Mouse (Mus musculus) thymus, postnatal 25 days (tissue): ENCODE results near the gene Slc6a15.

Experiments used
- DNase-seq: peaks from one replicate; pipeline ENCODE4 v3.0.0; 2022

The Slc6a15 gene

DNA sequence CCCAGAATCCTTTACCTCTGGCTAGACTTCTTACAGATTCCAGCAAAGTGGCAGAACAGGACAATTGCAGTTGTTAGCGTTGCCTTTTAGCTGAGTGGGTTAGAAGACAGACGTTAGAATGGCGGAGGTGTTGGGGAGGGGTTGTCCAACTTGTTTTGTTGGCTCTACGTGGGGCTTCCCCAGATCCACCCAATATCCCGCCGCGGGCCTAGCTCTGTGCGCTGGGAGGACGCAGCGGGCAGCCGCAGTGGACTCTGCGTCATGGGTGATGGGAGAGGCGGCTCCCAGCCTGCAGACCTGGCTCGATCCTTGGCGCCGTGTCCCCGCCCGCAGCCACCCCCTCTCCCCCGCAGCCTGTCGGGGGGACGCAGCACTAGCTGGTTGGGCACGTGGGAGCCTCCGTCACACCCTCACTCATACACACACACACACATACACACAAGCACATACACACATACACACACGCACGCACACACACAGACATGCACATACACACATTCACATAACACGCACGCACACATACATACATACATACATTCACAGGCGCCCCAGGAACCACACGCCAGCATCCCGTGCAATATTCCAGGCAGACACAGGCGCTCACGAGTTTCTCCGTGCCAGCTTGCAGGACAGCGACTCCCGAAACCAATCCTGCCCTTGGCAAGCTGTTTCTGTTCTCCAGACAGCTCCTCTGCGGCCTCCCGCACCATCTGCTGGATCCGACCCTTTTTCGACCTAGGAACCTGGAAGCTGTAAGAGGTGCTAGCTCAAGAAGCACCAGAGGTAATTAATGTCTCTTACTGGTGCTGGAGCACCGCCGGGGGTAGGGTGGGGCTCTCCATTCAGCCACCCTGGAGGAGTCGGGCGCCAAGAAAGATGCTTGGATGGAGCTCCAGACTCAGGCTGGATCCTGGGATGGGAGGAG lies at the start of gene Slc6a15:
TSS of gene Slc6a15 (plus strand) at position 413 of the 925 bp plus-strand sequence.
- DNase-seq: no peak

DNA sequence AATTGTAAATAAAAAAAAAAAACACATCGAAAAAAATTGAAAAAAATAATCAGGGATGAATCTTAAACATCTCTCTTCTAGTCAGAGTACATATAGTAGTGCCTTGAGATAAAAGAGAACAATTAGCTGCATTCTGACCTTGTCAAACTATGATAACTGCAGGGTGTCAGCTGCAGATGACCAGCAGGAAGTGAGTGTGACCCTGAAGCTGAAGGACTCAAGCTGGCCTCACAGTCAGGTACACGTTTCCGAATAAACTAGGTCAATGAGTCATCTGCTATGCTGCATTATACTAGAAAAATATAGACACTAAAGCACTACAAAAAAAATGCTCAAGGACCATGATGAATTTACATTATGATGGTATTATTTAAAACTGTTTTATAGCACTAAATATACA lies 45.6 kb upstream of the Slc6a15 start:
- no peak for DNase-seq

DNA sequence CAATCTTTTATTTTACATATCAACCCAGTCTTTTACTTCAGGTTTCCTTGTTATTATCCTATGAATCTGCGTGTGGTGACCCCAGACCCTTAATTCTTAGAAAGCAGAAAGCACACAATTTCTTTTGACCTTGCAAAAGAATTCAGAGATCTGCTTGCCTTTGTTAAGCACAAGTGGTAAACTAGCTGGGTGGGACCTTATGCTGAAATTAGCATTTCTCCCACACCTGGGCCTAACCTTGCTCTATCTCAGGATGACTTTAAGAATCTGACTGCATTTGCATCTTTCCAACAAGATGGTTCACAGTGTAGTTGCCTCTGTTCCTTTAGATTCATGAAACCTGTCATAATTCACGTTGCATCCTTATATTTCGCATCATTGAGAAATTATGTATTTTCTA lies 44.2 kb upstream of the Slc6a15 start:
- no peak for DNase-seq

DNA sequence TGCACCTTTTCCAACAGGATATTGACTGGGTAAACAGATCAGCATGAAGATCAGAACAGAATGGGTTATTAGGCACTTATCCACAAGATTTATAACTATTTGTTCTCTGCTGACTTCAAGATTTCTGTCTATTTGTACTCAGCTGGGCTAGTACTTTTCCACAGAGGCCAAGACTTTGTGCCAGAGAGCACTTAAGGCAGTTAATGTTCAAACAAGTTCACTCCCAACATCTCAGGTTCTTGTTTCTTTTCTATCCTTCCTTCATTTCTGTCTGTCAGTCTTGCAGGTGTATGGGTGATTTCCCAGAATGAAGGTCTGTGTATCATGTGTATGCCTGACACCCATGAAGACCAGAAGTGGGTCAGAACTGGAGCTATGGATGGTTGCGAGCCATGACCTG lies 33.3 kb upstream of the Slc6a15 start:
- DNase-seq: no peak

DNA sequence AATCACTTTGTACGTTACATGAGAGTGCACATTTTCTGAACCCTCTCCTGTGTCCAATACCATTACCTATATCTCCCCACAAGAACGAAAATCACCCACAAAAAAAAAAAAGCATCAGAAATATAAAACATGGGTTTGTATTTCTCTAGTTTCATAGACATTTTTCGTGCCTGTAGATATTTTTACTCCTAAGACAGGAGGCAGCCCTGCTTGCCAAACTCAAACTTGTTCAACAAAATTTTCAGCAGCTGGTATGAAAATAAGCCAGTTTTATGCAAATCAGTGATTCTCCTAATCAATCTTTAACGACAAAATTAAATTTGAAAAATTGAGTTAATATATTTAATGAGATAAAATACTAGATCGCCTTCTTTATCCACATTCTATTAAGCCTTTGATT lies 27.7 kb upstream of the Slc6a15 start:
- no peak for DNase-seq

DNA sequence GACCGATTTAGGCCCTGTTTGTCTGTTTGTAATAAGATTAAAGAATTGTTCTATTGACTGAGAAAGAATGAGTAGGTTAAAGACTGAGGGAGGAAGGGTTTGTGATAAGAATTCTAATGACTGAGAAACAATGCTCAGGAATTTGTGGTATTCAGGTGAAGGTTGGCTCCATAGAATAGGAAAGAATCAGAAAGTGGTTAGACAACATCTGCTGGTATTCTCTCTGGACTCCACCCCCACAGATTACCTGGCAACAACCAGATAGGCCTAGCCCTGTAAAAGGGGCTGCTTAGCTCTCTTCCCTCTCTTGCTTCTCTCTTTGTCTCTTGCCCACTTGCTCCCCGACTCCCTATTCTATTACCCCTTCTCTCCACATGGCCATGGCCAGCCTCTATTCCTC lies 20.8 kb upstream of the Slc6a15 start:
- no peak for DNase-seq

DNA sequence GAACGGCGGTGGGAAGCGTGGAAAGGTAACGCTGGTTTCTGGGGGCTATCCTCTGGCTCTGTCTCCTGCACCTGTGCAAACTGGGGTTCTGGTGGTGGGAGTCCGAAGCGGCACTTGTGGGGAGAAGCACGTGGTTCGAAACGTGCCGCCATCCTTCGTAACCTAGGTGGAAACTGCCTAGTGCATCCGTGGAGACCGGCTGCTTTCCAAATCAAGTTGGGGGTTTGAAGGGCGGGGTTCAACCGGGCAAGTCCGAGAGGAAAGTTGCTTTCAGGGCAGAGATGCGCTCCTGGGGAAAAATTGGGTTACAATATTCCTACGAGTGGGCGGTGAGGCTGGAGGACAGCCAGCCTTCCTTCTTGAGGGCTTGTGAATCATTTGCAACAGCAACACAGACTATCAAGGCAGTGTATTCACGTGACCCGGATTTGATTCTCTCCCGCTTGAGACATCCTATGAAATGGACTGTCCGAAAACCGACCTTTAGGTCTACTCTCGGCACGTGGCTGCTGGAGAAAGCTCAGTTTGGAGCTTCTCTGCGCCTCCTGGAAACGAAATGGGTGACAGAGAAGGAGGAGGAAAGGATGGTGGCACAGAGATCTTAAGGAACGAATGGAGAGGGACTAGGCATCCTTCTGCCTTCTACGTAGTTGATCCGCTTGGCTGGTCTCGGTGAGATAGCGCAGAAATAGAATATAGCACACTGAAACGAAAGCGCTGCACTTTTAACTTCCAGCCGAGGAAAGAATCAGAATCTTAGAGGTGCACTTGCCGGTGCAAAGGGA lies 905 bp downstream of the Slc6a15 start:
- DNase-seq: no peak

DNA sequence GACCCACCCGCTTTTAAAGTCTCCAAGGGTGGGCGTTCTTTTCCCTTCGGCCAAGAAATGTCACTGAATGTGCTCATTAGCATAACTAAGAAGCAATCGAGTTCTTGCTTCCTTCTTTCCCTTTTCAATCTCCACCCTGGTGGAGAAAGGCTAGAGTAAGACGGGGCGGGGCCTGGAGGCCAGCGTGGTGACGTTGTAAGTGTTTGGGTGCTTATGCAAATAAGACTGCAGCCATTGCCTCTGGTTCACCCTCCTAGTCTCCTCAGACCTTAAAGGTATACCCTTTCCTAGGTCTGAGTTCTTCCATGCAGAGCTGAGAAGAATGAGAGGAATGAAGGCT lies 1.5 kb downstream of the Slc6a15 start:
- no peak for DNase-seq

DNA sequence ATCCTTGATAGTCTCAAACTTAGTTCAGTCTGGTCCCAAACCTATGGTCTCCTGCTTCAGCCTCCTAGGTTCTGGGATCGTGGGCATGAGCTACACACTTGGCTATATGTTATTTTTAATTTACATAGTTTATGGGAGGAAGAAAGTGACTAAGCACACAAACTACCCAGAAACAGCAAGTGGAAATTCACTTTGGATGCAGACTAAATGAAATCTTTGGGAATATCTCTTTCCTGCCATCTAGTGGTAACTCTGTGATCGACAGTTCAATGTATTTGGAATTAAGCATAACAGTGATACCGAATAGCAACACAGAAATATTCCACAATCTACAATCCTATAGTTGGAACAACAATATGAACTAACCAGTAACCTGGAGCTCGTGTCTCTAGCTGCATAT lies 34.6 kb downstream of the Slc6a15 start:
- no peak for DNase-seq

DNA sequence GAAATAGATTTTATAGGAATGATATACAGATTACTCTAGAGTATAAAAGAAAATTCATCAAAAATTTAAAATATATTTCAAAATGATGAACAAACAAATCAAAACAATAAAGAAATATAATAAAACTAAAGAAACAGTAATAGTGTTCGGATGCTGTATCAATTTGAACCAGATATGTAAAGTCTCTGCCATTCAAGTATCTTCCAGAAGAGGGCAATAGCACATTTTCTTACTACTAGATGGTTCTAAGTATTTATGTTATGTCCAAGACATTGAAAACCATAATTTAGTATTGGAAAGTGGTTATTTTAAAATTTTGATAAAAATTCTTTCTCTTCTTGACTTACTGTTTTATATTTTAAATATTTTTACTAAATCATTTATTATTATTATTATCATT lies 60.1 kb downstream of the Slc6a15 start:
- no peak for DNase-seq

DNA sequence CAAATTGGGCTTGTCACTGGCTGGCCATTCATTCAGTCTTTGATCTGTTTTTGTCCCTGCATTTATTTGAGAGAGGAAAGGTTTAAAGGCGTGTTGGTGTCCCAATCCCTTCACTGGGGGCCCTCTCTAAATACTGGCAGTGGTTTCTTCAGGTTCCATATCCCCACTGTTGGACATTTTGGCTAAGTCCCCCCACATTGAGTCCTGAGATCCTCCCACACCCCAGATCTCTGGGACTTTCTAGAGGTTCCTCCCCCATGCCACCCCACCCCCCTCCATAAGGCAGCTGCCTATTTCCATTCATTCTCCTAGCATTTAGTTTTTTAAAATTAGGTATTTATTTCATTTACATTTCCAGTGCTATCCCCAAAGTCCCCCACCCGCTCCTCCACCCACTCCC lies 75.0 kb downstream of the Slc6a15 start:
- DNase-seq: no peak

DNA sequence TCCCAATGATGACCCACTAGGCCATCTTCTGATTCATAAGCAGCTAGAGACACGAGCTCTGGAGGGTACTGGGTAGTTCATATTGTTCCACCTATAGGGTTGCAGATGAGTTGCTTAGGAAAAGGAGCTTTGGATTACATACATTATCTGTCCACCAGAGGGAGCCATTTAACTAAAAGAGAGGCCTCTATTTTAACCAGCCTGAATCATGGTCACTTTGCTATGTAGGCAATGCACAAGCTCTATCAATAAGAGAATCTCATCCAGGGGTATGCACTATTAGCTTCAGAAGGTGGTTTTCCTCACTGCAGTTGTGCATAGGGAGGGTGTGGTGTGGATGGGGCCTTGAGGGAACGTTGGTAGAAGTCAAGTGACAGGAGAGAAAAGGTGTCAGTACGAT lies 75.5 kb downstream of the Slc6a15 start:
- no peak for DNase-seq

DNA sequence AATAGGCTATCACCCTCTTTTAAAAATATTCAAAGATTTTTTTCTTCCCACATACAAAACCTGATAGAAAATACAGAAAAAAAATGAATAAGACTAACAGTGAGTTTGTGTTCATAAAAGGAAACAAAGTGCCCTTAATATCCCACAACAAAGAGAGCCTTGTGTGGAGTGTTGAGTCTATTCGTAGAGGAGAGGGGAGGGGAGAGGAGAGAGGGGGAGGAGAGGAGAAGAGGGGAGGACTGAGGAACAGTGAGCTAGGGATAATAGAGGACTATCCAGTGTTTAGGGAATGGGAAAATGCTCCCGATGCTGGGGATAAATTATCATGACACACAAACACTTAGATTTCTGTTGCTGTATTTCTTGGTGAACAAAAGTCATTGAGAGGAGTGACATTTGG lies 80.8 kb downstream of the Slc6a15 start:
- no peak for DNase-seq

DNA sequence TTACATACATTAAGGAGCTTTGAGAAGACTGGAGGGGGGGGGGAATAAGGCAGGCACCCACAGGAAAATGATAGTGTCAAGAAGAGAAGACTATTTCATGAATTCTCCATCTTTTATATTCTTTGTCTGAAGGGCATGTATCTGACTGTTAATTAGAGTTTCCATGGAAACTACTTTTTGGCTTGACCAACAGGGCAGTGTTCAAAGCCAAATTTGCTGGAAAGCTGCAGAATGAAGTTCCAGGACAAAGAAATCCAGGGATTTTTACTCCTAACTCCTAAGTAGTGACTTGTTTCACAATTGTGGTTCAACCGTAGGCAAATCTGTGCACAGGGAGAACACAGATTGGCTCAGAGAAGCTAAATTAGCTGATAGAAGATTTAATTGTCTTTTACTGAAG lies 90.3 kb downstream of the Slc6a15 start:
- no peak for DNase-seq
